Mouse (Mus musculus): ENCODE results near the gene Ddn.

DNA sequence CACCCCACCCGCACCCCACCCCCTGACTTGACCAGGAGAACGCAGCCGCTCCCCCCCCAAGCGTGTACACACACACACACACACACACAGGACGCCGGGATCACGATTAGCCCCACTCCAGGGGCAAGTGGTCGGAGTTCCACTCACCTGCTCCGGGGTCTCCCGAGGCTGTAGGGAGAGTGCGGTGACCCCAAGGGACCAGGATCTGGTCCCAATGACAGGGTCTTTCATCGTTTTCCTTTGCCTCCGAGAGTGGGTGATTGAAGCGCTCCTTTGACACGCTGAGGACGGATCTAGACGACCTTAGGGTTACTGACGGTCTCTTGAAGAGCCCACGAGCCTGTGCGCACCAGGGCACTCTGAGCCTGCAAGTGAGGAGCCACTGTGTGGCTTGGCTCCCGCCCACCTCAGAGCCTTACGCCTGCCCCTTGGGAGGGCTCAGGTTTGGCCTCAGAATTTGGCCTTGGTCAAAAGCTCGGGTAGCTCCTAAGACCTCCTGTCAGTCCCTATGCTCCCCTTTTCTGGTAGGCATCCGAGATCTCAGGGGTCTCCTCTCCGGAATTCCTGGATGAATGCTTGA, 31.0 kb downstream of the Ddn start:
- TF ChIP-seq CTCF (IDR thresholded peaks at IDR 0.05; ENCODE audit: extremely low read depth, insufficient read length, insufficient replicate concordance, low read depth, low read length): no peak
- TF ChIP-seq POLR2A (IDR thresholded peaks at IDR 0.05; ENCODE audit: low read depth, low read length): no peak
